Mouse (Mus musculus) 3134 (cell line): Measurements from ENCODE around the gene Rpl32.

Experiments
- DNase-seq: peaks from one replicate; pipeline ENCODE4 v3.0.0-alpha.2; 2011; ENCODE audit warnings: low spot score; ENCODE audit not compliant: insufficient read length; ENCODE audit errors: extremely low read depth

Gene Rpl32

GRCm38 (mm10) chr6:115808488-115809231 lies at the start of gene Rpl32:
Gene Rpl32 (minus strand): TSS chr6:115808747.
- peak; percentile 85 for DNase-seq

DNA sequence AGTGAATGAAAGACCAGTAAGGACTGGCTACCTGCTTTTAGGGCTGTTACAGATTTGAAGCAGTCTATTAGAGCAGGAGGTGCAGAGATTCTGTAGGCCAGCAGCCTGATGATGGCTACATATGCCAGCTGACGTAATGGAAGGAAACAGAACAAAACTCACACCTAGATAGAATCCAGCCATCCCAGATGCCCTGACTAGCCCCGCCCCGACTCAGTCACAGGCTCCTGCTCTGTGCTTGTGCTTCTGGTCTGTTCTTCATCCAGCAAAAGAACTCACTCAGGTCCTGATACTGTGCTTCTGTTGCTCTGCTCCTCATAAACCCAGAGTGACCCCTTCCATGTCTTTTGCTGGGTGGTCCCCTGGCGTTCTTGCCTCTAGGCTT lies 47.8 kb upstream of the Rpl32 start:
- peak; percentile 15 for DNase-seq

GRCm38 (mm10) chr6:115855733-115856360 lies 47.3 kb upstream of the Rpl32 start:
- DNase-seq = no peak

GRCm38 (mm10) chr6:115854432-115854831 lies 45.9 kb upstream of the Rpl32 start:
- DNase-seq = peak; percentile 37

DNA sequence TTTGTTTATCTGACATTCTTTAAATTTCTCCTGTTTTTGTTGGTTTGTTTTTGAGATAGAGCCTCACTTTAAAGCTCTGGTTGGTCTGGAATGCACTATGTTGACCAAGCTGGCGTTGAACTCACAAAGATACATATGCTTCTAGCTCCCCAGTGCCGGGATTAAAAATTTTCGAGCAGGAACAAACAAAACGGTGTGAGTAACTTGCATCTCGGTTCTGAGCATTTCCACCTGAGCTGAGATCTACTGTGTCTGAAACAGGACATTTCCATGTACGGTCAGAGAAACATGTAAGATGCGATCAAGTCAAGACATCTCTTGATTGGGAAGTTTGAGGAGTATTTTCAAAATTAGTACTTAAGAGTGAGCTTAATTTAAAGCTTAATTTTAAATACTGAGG lies 45.4 kb upstream of the Rpl32 start:
- no peak for DNase-seq

GRCm38 (mm10) chr6:115853091-115853813 lies 44.7 kb upstream of the Rpl32 start, which contains the start of the genes Mbd4 and Ift122:
Gene Mbd4 (minus strand): TSS chr6:115853371.
Gene Ift122 (plus strand): TSS chr6:115853470.
- peak; percentile 100 for DNase-seq

DNA sequence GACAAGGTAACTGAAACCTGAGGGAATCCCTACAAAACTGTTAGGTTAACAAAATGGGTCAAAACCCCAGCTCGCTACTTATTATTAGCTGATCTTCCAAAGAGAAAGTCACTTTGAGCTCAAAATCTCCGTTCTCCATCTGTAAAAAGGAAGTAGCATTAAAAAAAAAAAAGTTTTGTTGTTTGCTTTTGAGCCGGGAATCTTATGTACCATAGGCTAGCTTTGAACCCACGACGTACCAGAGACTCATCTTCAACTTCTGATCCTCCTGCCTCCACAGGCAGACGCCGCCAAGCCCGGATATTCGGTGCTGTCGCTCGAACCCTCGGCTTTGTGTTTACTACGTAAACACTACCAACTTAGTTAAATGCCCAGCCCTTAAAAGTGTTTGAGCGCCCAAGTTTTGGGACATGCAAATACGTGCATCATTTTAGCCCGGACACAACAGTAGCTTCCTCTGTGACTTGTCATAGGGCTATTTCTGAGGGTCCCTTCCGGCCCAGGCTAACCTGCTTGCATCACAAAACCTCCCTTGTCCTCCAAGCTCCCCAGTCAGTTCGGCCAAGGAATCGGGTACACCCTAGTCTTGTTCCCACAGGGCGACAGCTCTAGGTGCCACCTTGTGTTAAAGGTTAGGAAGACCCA lies 44.0 kb upstream of the Rpl32 start:
- no peak for DNase-seq

GRCm38 (mm10) chr6:115848598-115849304 lies 40.2 kb upstream of the Rpl32 start:
- DNase-seq = no peak

DNA sequence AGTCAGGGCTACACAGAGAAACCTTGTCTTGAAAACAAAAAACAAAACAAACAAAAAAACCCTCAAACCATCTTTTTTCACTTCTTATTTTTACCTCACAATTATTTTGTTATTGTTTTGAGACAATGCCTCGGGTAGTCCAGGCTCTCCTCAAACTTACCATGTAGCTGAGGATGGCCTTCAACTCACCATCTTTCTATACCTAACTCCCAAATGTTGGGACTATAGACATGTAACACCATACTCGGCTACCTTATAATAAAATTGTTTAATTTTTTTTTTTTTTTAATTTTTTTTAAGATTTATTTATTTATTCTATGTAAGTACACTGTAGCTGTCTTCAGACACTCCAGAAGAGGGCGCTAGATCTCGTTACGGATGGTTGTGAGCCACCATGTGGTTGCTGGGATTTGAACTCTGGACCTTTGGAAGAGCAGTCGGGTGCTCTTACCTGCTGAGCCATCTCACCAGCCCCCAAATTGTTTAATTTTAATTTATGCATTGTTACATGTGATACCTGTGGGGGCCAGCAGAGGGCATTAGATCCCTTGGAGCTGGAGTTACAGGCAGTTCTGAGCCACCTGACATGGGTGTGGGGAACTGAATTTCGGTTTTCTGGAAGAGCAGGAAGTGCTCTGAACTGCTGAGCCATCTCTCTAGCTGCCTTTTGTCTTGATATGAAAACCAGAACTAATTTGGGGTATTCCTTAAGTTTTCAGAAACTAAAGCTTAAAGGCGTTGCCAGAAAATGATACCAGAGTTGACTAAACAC lies 38.3 kb upstream of the Rpl32 start:
- DNase-seq = peak; percentile 69

DNA sequence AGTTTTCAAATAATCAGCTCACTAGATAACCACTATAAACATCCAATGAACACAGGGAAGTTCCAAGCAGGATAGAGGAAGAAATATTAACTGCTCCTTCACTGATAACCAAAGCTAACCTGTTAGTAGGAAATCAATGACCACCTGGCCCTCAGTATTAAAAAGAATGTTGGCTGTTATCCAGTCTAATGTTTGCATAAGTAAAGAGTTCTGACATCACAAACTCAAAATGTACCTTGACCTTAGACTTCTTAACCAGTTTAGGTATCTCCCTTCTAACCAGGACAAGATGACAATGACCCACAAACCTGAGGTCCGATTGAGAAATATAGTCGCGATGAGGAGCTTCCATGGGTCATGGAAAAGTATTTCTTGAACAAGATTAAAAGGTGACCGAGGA lies 36.5 kb upstream of the Rpl32 start:
- DNase-seq = no peak

DNA sequence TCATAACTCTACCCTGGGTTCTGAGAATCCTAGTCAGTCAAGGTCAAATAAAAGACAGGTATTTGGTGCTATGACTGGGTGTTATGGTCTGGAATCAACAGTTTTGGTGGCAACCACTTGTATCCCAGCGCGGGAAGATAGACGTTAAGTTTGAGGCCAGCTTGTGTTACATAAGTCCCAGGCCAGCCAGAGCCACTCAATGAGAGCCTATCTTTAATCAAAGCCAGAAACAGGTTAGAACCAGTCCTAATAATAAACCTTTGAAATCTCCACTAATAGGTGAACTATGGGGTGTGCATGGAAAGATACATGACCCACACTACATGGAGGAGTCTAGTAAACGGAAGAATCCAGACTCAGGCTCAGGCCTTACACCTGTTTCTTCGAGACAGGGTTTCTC lies 30.2 kb upstream of the Rpl32 start:
- DNase-seq = no peak

- no peak for DNase-seq
Observed at GRCm38 (mm10) chr6:115838161-115838597, 29.6 kb upstream of the Rpl32 start, which contains the start of gene Efcab12. Gene Efcab12 (minus strand): TSS chr6:115838412.

DNA sequence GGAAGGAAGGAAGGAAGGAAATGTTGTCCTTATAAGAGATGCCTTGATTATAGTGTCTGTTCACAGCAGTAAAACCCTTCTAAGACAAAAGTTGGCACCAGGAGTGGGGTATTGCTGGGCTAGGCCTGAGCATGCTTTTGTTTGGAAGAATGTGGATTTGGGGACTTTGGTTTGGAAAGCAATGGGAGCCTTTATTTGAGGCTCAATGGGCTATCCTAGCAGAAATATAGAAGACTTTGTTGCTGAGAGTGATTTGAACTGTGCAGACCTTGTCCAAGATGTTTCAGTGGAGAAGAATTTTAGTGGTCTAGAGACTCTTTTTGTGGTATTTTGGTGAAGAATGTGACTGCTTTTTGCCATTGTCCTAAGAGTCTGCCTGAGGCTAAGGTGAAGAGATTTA lies 25.3 kb upstream of the Rpl32 start:
- DNase-seq = no peak

DNA sequence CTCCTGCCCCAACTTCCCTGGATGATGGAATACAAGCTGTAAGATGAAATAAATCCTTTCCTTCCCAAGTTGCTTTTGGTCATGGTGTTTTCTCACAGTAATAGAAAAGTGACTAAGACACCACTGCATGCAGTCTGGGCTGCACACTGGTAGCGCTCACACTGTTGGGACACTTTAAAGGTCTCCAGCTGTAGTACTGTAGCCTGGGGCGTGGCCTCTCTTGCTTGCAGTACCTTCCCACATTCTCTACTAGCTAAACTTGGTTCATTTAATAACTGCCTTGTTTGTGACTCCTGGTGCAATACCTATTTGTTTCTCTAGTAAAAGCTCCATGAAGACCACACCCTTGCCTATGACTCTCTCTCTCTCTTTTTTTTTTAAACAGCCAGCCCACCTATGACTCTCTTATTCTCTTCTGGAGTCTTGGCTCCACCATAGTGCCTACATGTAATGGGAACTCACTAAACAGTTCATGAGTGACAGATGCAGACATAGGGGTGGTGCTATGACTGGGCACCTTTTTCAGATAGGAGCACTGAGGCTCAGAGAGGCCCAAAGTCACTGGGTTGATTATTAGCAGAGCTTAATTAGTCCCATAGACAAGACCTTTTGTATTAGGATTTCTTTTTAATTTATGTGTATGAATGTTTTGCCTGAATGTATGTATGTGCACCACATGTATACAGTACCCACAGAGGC lies 23.8 kb upstream of the Rpl32 start:
- DNase-seq = no peak

- DNase-seq = no peak
Observed at GRCm38 (mm10) chr6:115830779-115831601, 22.4 kb upstream of the Rpl32 start.

DNA sequence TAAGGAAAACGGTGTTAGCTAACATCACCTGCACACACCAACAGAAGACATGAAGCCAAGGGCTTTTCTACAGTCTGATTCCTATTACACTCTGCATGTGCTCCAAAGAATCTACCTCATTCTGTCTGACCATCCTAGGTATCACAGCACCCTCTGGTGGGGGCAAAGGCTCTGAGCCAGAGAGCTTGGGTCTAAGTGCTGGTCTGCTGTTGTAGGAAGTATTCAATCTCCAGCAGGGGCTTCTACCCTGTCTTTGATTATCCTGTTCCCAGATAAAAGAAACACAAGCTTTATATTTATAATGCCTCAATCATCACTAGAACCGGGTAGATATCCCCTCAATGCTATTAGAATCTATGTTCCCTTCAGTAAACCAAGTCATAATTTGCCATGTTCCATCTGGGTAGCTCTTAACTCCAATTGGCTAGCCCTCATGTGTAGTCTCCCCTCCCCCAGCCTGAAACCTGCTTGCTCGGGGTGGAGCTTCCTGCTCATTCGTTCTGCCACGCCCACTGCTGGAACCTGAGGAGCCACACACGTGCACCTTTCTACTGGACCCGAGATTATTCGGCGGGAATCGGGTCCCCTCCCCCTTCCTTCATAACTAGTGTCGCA lies 15.4 kb upstream of the Rpl32 start:
- DNase-seq = peak; percentile 77

DNA sequence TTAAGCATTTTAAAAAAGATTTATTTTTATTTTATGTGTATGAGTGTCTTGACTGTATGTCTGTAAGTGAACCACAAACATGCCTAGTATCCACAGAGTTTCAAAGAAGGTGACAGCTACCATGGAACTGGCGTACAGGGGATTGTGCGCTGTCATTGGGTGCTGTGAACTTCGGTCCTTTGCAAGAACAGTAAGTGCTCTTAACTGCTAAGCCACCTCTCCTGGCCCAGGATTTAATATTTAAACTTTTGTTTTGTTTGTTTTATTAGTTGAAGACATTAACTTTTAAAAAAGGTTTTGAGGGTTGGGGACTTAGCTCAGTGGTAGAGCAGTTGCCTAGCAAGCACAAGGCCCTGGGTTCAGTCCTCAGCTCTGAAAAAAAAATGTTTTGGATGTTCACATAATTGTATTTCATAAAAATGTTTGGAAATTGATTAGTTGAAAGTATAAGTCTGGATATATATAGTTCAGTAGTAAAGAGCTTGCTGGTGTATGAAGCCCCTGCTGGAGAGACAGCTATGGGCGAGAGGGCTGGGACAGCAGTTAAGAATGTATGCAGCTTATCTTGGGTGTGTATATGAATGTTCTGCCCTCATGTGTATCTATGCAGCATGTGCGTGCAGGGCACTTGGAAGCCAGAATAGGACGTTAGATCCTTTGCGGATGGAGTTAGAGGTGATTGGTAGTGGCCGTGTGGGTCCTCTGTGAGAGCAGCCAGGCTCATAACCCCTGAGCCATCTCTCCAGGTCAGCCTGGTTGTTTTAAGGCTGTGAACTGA lies 12.9 kb upstream of the Rpl32 start:
- DNase-seq = no peak
